Mouse (Mus musculus) heart, postnatal 0 days (tissue): ENCODE results near the gene Ccdc152. TPM values are rescaled to one million over a fixed set of nuclear protein-coding genes. Genes with fewer than 3 reads are reported as not detected.

Source experiments
- ATAC-seq: fragments of 200-750 bp; cut with Nextera tagmentation; 2 replicates; pipeline ENCODE4 v1.8.0; 2017; ENCODE audit warnings: low read depth, moderate number of reproducible peaks, moderate library complexity; ENCODE audit not compliant: insufficient read depth
- DNase-seq: peaks from one replicate; pipeline ENCODE4 v3.0.0-alpha.2; 2016; ENCODE audit warnings: low spot score
- H3K27ac ChIP-seq: fragments of 300-500 bp; sonication (generic); 2 replicates; pipeline ENCODE4 v1.5.1; 2014; ENCODE audit warnings: low read depth, mild to moderate bottlenecking
- H3K27me3 ChIP-seq: fragments of 300-500 bp; sonication (generic); 2 replicates; pipeline ENCODE4 v1.6.1; 2014; ENCODE audit warnings: low read length, mixed read lengths; ENCODE audit not compliant: control insufficient read depth, insufficient read depth
- H3K36me3 ChIP-seq: fragments of 300-500 bp; sonication (generic); replicated peaks from 2 replicates; pipeline ENCODE4 v1.6.1; 2014; ENCODE audit warnings: low read length, mixed read lengths; ENCODE audit not compliant: control insufficient read depth, insufficient read depth
- H3K4me1 ChIP-seq: fragments of 300-500 bp; sonication (generic); 2 replicates; pipeline ENCODE4 v1.6.1; 2014; ENCODE audit warnings: antibody characterized with exemption; ENCODE audit not compliant: control insufficient read depth, insufficient read depth
- H3K4me2 ChIP-seq: fragments of 300-500 bp; sonication (generic); 2 replicates; pipeline ENCODE4 v1.6.1; 2014; ENCODE audit warnings: low read depth, mild to moderate bottlenecking, low read length, moderate library complexity
- H3K4me3 ChIP-seq: fragments of 300-500 bp; sonication (generic); 2 replicates; pipeline ENCODE4 v1.5.1; 2014; ENCODE audit warnings: low read depth, low read length
- H3K9ac ChIP-seq: fragments of 300-500 bp; sonication (generic); replicated peaks from 2 replicates; pipeline ENCODE4 v1.6.1; 2014; ENCODE audit warnings: low read depth, low read length, mixed read lengths
- H3K9me3 ChIP-seq: fragments of 300-500 bp; sonication (generic); replicated peaks from 2 replicates; pipeline ENCODE4 v1.6.1; 2016; ENCODE audit warnings: low read length; ENCODE audit not compliant: control insufficient read depth
- CTCF ChIP-seq: IDR thresholded peaks from 2 replicates; pipeline ENCODE4 v1.5.1; 2016; ENCODE audit warnings: antibody characterized with exemption, control low read depth, low read depth
- EP300 ChIP-seq: IDR thresholded peaks from 2 replicates; pipeline ENCODE4 v1.6.1; 2016; ENCODE audit warnings: antibody characterized with exemption, low read depth
- WGBS: fragments of 180-500 bp; shearing (Covaris S2); extraction: QIAGEN DNeasy Blood & Tissue Kit; methylation state at CpG from one replicate; pipeline ENCODE4 v1.1.7; 2014; 5-methylcytosine and 5-hydroxymethylcytosine counted together
- polyA plus RNA-seq: library from polyadenylated mRNA; unstranded; fragments of >200 nt; fragmentation: Nextera tagmentation; extraction: Ambion mirVana; gene quantifications from 2 replicates; pipeline ENCODE4 v1.2.1, GENCODE M21; 2015
- total RNA-seq: library from RNA; depleted of rRNA; stranded (reverse); fragments of >200 nt; gene quantifications from 2 replicates; pipeline ENCODE4 v1.2.3, GENCODE M21; 2014; ENCODE audit warnings: low replicate concordance; rRNA removed

Ccdc152 gene
- total and polyA plus RNA-seq, 2 experiments from 2014 or later, result 0.87 TPM; not detected in 1

GRCm38 (mm10) chr15:3236338-3236737 lies 67.0 kb downstream of the Ccdc152 start:
- 87% methylated on average over 2 of the region's 2 CpGs for WGBS
- no peaks in the 10 kb centered on the region for H3K9me3 ChIP-seq
- ATAC-seq, result no peak

GRCm38 (mm10) chr15:3233837-3234551 lies 69.3 kb downstream of the Ccdc152 start:
- Histone ChIP-seq H3K9me3 (no peaks in the 10 kb centered on the region), H3K36me3 (no peaks in the 10 kb centered on the region), H3K4me1 (no peaks in the 10 kb centered on the region), H3K27me3 (no peaks in the 10 kb centered on the region), H3K27ac (no peak overlapping the region), H3K9ac (no peak overlapping the region), H3K4me3 (no peak overlapping the region), H3K4me2 (no peak overlapping the region)
- DNase-seq (no peak), ATAC-seq (no peak)
- WGBS, result 92% methylated on average over 3 of the region's 3 CpGs
- no peak for TF ChIP-seq CTCF
- no peak for TF ChIP-seq EP300

More at GRCm38 (mm10) chr15:3236338-3236737, 67.0 kb downstream of the Ccdc152 start:
- Histone ChIP-seq H3K4me3 (no peak overlapping the region), H3K9ac (no peak overlapping the region), H3K27ac (no peak overlapping the region), H3K4me2 (no peak overlapping the region), H3K36me3 (no peaks in the 10 kb centered on the region), H3K4me1 (no peaks in the 10 kb centered on the region), H3K27me3 (no peaks in the 10 kb centered on the region)
- no peak for DNase-seq
- TF ChIP-seq CTCF (no peak), EP300 (no peak)

- Histone ChIP-seq H3K4me1 (peaks cover 12% of the 10 kb centered on the region), H3K9ac (no peak overlapping the region), H3K36me3 (no peaks in the 10 kb centered on the region), H3K27ac (no peak overlapping the region), H3K27me3 (no peaks in the 10 kb centered on the region), H3K4me3 (no peak overlapping the region), H3K4me2 (no peak overlapping the region), H3K9me3 (no peaks in the 10 kb centered on the region)
- peak; percentile 18 for DNase-seq
- no peak for ATAC-seq
- 57% methylated on average over 9 of the region's 9 CpGs for WGBS
- TF ChIP-seq CTCF, result no peak
- no peak for TF ChIP-seq EP300
Observed at GRCm38 (mm10) chr15:3232168-3232835, 71.0 kb downstream of the Ccdc152 start.

- DNase-seq, result no peak
- no peak overlapping the region for H3K27ac ChIP-seq
- no peaks in the 10 kb centered on the region for H3K9me3 ChIP-seq
- WGBS, result 91% methylated on average over 4 of the region's 4 CpGs
- no peaks in the 10 kb centered on the region for H3K27me3 ChIP-seq
- no peak for ATAC-seq
- no peak overlapping the region for H3K4me2 ChIP-seq
- no peak overlapping the region for H3K9ac ChIP-seq
- H3K4me1 ChIP-seq, result peaks cover 13% of the 10 kb centered on the region
- TF ChIP-seq CTCF, result no peak
- no peak for TF ChIP-seq EP300
- no peaks in the 10 kb centered on the region for H3K36me3 ChIP-seq
- H3K4me3 ChIP-seq, result no peak overlapping the region
Observed at GRCm38 (mm10) chr15:3231004-3231403, 72.3 kb downstream of the Ccdc152 start.

Other genes starting within 250 kb of the Ccdc152 start
- 264 and 358 TPM in 2 replicates for gene Selenop, start 35.0 kb downstream of the Ccdc152 start, total RNA-seq
- 169 and 190 TPM in 2 replicates for gene Selenop, start 35.0 kb downstream of the Ccdc152 start, polyA plus RNA-seq